Mouse (Mus musculus): ENCODE data around the gene Dnah1.

DNA sequence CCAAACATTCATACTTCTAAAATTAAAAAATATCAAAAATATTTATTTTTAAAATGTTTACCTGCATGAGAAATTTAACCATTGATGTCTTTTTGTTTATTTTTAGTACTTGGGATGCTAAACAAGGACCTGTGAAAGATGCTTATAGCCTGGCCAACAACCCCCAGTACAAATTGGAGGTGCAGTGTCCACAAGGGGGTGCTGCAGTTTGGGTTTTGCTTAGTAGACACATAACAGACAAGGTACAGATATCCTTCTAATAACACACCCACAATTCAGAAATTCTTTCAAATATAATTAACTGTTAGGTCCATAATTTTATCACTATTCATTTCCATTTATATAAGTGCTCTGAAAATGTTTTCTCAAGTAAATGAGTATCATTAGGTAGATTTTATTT, 41.7 kb upstream of the Dnah1 start:
- TF ChIP-seq CTCF (IDR thresholded peaks at IDR 0.05; ENCODE audit: borderline replicate concordance, insufficient read depth, low read length) (peak; percentile 18; the same call in 1 of the 2 replicates), POLR2A (IDR thresholded peaks at IDR 0.05; ENCODE audit: low read depth, low read length) (no peak)

Data from embryonic fibroblast, embryonic 13.5 days (primary cell).